In the genomic region with DNA sequence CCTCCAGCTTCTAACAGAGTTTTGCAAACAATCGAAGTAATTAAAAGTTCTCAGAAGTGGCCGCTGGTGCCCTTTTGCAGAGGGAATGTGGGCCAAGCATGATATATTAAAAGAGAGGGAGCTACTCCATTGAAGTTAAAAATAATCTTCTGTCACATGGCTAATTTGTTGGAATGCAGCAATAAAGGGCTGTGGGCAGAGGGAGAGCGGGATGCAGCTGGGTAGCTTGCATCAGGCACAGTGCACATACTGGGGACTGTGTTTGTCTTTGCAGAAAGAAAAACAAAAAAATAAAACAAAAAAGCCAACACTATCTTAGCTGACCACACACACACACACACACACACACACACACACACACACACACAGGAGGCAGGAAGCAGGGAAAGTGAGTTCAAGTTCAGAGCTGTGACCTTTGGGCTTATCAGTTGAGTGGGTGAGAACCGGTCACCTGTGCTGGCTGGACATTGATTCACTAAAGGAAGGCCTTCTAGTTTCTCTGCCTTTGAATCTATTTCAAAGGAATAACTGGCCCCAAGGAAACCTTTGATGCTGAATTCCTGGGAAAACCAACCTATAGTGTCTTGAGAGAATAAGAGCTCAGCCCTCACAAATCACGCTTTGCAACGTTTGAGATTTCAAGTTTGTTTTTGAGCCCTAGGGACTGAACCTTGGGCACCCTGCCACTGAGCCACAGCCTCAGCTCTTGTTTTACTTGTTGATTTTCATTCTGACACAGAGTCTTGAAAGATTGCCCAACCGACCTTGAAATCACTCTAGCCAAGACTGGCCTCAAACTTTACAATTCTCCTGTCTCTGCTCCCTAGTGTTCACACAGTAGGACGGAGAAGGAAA, we compare ENCODE assay signal across 9 mouse cellular contexts. TPM values are rescaled to one million over a fixed set of nuclear protein-coding genes. Genes with fewer than 3 reads are reported as not detected.
A peak's percentile ranks its signal among the peaks of the same experiment; 100 is the strongest.
DNase-seq lines count a peak whose midpoint lies in the region; ATAC-seq lines count a peak whose summit lies in the region.
"Had no signal": no experiment of that assay in that cellular context is flagged by ENCODE, and none has a peak within 500 bp of the region (broad histone marks: within the 10 kb centered on the region; RNA-seq: fewer than 3 reads in every experiment).

No protein-coding gene starts in this region.

- H3K4me3 ChIP-seq in hindbrain, embryonic 14.5 days (replicated peaks; ENCODE audit: low read length) = no peak overlapping the region
- H3K4me3 ChIP-seq in hindbrain, embryonic 16.5 days (ENCODE audit: low read length) = no peak overlapping the region
- no peak overlapping the region for H3K4me3 ChIP-seq in heart, embryonic 16.5 days (ENCODE audit: low read length)
- H3K4me3 ChIP-seq: liver, embryonic 13.5 days had no signal

- DNase-seq in hindbrain, embryonic 14.5 days (ENCODE audit: low spot score) = no peak
- peak; percentile 91 for DNase-seq in adrenal gland, adult 2 months
- DNase-seq in lung, postnatal 10 days = peak; percentile 68
- no peak for DNase-seq in frontal cortex, postnatal 10 days (ENCODE audit: low spot score in 2 of 2)
- DNase-seq in spleen, postnatal 14 days (ENCODE audit: low spot score in 2 of 2) = no peak
- DNase-seq in left cerebral cortex, postnatal 25 days (ENCODE audit: low spot score in 2 of 2) = no peak
- DNase-seq: liver, embryonic 13.5 days had no signal

- no peak overlapping the region for H3K9ac ChIP-seq in hindbrain, embryonic 14.5 days
- no peak overlapping the region for H3K9ac ChIP-seq in hindbrain, embryonic 16.5 days (ENCODE audit: low read depth, low read length)
- peak overlapping the region; percentile 29; the same call in 1 of the 2 replicates for H3K9ac ChIP-seq in heart, embryonic 16.5 days (ENCODE audit: low read length)
- H3K9ac ChIP-seq: liver, embryonic 13.5 days had no signal

- H3K27me3 ChIP-seq in hindbrain, embryonic 14.5 days (ENCODE audit: control insufficient read depth, insufficient read depth, low read length) = no peaks in the 10 kb centered on the region
- no peaks in the 10 kb centered on the region for H3K27me3 ChIP-seq in hindbrain, embryonic 16.5 days (replicated peaks; ENCODE audit: control insufficient read depth, insufficient read depth, low read length)
- H3K27me3 ChIP-seq in heart, embryonic 16.5 days (ENCODE audit: control insufficient read depth, insufficient read depth, low read length) = no peaks in the 10 kb centered on the region

- H3K4me2 ChIP-seq in hindbrain, embryonic 14.5 days (replicated peaks) = no peak overlapping the region
- H3K4me2 ChIP-seq in hindbrain, embryonic 16.5 days (ENCODE audit: low read length) = no peak overlapping the region
- peak overlapping the region; percentile 34 for H3K4me2 ChIP-seq in heart, embryonic 16.5 days (ENCODE audit: low read depth, low read length)
- H3K4me2 ChIP-seq: liver, embryonic 13.5 days had no signal

- H3K9me3 ChIP-seq in hindbrain, embryonic 14.5 days (ENCODE audit: control insufficient read depth, low read length) = no peaks in the 10 kb centered on the region
- no peaks in the 10 kb centered on the region for H3K9me3 ChIP-seq in hindbrain, embryonic 16.5 days (ENCODE audit: control insufficient read depth, low read length)
- no peaks in the 10 kb centered on the region for H3K9me3 ChIP-seq in heart, embryonic 16.5 days (replicated peaks; ENCODE audit: control insufficient read depth, low read length)
- H3K9me3 ChIP-seq: liver, embryonic 13.5 days had no signal

- no peak for ATAC-seq in hindbrain, embryonic 14.5 days (ENCODE audit: low FRiP score)
- ATAC-seq in hindbrain, embryonic 16.5 days = no peak
- ATAC-seq in heart, embryonic 16.5 days (replicated peaks; ENCODE audit: extremely low read depth, insufficient read depth, low FRiP score) = peak; percentile 81

- no peaks in the 10 kb centered on the region for H3K4me1 ChIP-seq in hindbrain, embryonic 14.5 days (replicated peaks; ENCODE audit: control insufficient read depth, insufficient read depth, low read length)
- H3K4me1 ChIP-seq in hindbrain, embryonic 16.5 days (ENCODE audit: control insufficient read depth, insufficient read depth, low read depth, low read length) = no peaks in the 10 kb centered on the region; the same call in 1 of the 2 replicates
- peaks cover 26% of the 10 kb centered on the region for H3K4me1 ChIP-seq in heart, embryonic 16.5 days (ENCODE audit: control insufficient read depth, insufficient read depth, low read length)

- H3K27ac ChIP-seq in hindbrain, embryonic 14.5 days = 0 out of 2 replicates have a peak overlapping the region, but pooled peaks have one; percentile 3
- no peak overlapping the region for H3K27ac ChIP-seq in hindbrain, embryonic 16.5 days (ENCODE audit: low read depth, low read length)
- peak overlapping the region; percentile 89 for H3K27ac ChIP-seq in heart, embryonic 16.5 days (ENCODE audit: low read length)
- H3K27ac ChIP-seq: liver, embryonic 13.5 days had no signal

- H3K36me3 ChIP-seq in hindbrain, embryonic 14.5 days (replicated peaks; ENCODE audit: control insufficient read depth, insufficient read depth) = no peaks in the 10 kb centered on the region
- H3K36me3 ChIP-seq in hindbrain, embryonic 16.5 days (ENCODE audit: control insufficient read depth, insufficient read depth, low read length) = no peaks in the 10 kb centered on the region
- H3K36me3 ChIP-seq in heart, embryonic 16.5 days (ENCODE audit: control insufficient read depth, insufficient read depth) = no peaks in the 10 kb centered on the region
- H3K36me3 ChIP-seq: liver, embryonic 13.5 days had no signal

- WGBS in hindbrain, embryonic 14.5 days = 56% methylated on average over 8 of the region's 8 CpGs
- WGBS in hindbrain, embryonic 16.5 days = 42% methylated on average over 8 of the region's 8 CpGs
- 37% methylated on average over 8 of the region's 8 CpGs for WGBS in heart, embryonic 16.5 days

- intact Hi-C loops in left cerebral cortex, postnatal 25 days (cut with DNase I) = no loop called here

RNA-seq across cellular contexts. Expression of gene Cyb5b, which starts 21.0 kb away (rescaled TPM):
- 126 and 134 TPM in 2 replicates for polyA plus RNA-seq in hindbrain, embryonic 14.5 days (2014; fragmentation: Nextera tagmentation; extraction: Ambion mirVana)
- 98.8 and 112 TPM in 2 replicates for polyA plus RNA-seq in hindbrain, embryonic 16.5 days (2015; fragmentation: Nextera tagmentation; extraction: Ambion mirVana)
- total RNA-seq in adrenal gland, adult 2 months (2021) = 100 to 1,000 TPM; 384 to 492 TPM
- 212 and 282 TPM in 2 replicates for polyA plus RNA-seq in adrenal gland, adult 2 months (2012; rRNA removed)
- polyA plus RNA-seq in heart, embryonic 16.5 days (2015; fragmentation: Nextera tagmentation; extraction: Ambion mirVana) = 54.3 and 54.9 TPM in 2 replicates
- total RNA-seq in left cerebral cortex, postnatal 25 days (2021) = 10 to 100 TPM; 87.1 to 89.4 TPM

RNA-seq across cellular contexts. Expression of gene Terf2, which starts 33.1 kb away (rescaled TPM):
- polyA plus RNA-seq in hindbrain, embryonic 14.5 days (2014; fragmentation: Nextera tagmentation; extraction: Ambion mirVana) = 20.5 and 22.2 TPM in 2 replicates
- 22.5 and 24.1 TPM in 2 replicates for polyA plus RNA-seq in hindbrain, embryonic 16.5 days (2015; fragmentation: Nextera tagmentation; extraction: Ambion mirVana)
- 10 to 100 TPM; 22.9 to 23.5 TPM for total RNA-seq in adrenal gland, adult 2 months (2021)
- polyA plus RNA-seq in adrenal gland, adult 2 months (2012; rRNA removed) = 5.5 and 6.3 TPM in 2 replicates
- polyA plus RNA-seq in heart, embryonic 16.5 days (2015; fragmentation: Nextera tagmentation; extraction: Ambion mirVana) = 10.0 and 10.2 TPM in 2 replicates
- 10 to 100 TPM; 33.8 to 35.0 TPM for total RNA-seq in left cerebral cortex, postnatal 25 days (2021)

Comparison
In these comparisons a context has a peak if more than half of its experiments do, and no peak if none do; other contexts are left out.
1. DNase-seq: peak in adrenal gland, adult 2 months (single experiment) and lung, postnatal 10 days (single experiment); none in hindbrain, embryonic 14.5 days (single experiment), frontal cortex, postnatal 10 days (0 of 2), spleen, postnatal 14 days (0 of 2) and left cerebral cortex, postnatal 25 days (0 of 2).